Mouse (Mus musculus): ENCODE measurements around the gene Orc5.
"Not testable (repeated sequence)": the region's sequence is repeated elsewhere in the genome, so short reads cannot be mapped to it uniquely, and the experiment has no call there.

The Orc5 gene

DNA sequence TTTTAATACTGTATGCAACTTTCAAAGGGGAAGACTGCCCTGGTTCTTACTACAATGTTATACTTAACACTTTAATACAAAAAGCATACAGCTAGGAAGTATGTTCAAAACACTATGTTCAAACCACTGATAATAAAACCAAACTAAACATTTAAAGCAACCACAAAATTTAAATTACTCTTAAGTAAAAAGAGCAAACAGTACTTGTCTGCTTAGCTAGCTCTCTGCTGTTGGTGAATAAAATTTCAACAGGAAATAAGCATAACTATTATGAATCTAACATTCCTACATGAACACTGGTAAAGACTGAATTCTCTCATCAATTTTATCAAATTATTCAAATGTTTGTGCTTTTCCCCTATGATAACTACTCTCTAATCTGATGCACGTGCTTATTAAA is 13.5 kb downstream of the Orc5 start:
- DNase-seq (ENCODE audit: low spot score): no peak

DNA sequence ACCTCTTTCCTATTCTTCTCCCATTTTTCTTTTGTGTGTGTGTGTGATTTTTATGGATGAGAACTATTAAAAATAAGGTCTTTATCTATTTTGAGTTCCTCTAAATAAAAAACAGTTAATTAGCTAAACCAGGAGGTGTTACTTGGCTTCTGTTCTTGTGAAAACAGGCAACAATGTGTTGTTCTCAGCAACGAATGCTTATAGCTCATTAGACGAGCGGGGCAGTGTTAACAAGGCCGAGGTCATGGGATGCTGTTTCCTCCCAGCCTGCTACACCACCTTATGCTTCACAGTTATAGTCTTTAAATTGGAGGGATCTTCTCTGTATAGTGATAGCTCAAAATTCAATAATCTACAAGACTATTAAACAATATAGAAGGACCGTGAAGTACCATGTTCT is 17.7 kb downstream of the Orc5 start:
- DNase-seq (ENCODE audit: low spot score): no peak

DNA sequence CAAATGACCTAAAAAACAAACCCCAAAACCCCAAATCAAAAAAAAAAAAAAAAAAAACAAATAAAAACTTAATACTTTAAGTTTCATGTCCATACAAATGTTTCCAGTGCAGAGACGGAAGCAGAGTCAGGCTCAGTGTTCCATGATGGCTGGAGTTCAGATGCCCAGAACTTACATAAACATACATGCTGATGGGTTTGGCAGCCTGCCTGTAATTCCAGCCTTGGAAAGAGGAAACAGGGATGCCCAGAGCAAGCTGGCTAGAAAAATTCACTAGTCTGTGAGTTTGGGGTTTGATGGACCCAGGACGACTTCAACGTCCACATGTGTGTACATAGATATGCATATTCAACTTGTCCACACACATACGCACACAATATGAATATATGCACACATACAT is 27.6 kb downstream of the Orc5 start:
- DNase-seq (ENCODE audit: low spot score): no peak

DNA sequence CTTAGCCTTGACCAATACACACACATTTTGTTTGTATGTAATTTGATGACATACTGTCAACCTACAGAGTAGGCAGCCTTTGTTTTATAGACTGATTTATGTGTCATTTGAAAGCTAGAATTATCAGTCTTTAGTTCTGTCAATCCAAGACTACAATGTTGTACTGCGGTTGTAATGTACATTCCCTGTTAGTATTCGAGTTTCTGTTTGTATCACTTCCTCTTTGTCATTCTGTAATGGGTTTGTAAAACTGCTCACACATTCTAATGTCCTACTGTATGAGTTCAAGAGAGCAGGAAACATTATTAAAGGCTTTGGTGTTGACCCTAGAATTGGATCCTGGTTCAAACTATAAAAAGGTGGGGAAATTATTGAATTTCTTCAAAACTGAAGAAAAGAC is 30.5 kb downstream of the Orc5 start:
- DNase-seq (ENCODE audit: low spot score): no peak

DNA sequence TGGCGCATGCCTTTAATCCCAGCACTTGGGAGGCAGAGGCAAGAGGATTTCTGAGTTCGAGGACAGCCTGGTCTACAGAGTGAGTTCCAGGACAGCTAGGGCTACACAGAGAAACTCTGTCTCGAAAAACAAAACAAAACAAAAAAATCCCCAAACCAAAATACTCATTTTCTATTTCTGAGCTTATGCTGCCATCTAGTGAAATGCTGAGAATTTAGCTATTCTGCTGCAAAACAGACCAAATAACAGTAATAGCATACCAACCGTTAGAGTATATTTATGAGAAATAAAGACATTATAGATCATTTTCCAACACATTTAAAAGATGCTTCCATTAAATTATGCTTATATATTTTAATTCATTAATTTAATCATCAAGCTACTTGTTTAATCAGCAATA is 34.5 kb downstream of the Orc5 start:
- DNase-seq (ENCODE audit: low spot score): not testable (repeated sequence)

DNA sequence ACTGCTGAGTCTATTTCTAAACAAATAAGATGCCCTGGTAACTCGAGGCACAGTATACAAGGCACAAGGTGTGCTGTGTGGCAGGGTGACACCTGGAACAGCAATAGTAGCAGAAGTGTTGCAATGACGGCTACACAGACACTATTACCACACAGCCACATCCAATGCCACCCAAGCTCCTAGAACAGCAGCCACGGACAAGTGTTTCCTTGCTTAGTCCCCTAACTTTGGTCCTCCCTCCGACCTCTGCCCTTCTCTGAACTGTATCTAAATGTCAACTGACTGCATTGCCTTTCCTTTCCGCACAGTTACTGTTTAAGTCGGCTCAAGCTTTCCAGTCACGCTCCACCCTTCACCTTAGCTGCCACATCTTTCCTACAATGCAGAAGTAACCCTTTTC is 36.0 kb downstream of the Orc5 start:
- not testable (repeated sequence) for DNase-seq (ENCODE audit: low spot score)

DNA sequence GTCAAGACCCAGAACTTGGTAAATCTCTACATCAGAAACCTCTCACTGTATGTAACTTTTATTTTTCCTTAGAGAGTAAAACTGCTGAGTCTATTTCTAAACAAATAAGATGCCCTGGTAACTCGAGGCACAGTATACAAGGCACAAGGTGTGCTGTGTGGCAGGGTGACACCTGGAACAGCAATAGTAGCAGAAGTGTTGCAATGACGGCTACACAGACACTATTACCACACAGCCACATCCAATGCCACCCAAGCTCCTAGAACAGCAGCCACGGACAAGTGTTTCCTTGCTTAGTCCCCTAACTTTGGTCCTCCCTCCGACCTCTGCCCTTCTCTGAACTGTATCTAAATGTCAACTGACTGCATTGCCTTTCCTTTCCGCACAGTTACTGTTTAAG is 37.6 kb downstream of the Orc5 start:
- not testable (repeated sequence) for DNase-seq (ENCODE audit: low spot score)

DNA sequence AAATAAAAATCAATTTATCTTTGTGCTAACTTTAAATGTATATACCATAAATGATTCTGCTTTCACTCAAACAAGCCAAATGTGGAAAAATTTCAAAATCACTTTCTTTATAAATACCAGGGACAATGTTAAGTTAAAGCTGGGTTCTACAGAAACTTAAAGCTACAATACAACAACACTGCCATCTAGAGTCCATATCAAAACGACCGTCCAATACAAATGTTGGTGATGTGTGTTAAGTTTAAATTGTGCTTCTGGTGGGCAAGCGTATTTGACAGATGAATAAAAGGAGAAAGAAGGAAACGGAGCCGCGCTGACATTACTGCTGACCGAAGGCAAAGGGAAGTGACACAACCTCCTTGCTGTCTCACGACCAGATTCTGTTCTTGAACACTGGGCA is 38.4 kb downstream of the Orc5 start:
- DNase-seq (ENCODE audit: low spot score): no peak

DNA sequence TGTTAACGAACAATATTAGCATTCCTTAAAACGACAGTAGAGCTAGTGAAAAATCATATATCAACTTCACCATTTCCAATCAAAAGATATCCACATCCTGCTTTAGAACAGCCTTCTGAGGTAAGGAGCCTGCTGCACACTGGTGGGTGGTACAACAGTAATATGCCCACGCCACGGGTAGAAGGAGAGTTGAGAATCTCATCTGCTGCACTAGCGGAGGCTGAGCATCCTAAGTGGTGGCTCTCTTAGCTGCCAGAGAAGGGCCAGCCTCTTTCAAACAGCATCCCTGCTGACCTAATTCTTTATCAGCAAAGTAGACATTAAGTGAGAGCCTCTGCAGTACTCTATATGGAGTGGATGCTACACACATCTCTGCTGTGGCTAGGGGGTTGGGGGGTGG is 41.7 kb downstream of the Orc5 start:
- DNase-seq (ENCODE audit: low spot score): no peak

DNA sequence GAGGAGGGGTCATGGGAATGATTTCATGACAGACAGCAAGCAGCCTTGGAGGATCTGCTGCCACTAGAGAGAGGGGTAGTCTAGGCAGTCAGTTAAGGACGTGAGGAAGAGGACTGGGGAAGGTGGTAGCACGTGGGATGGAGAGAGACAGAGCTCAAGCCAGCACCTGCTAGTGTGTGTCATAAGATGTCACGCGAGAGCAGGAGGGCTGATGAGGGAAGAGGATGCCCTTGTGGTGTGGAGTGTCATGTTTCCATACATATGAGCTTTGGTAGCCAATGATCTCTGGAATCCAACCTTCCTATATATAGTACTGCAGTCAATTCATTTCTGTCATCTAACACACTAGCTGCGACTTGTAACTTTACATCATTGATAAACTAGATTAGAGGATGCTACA is 50.8 kb downstream of the Orc5 start:
- no peak for DNase-seq (ENCODE audit: low spot score)

DNA sequence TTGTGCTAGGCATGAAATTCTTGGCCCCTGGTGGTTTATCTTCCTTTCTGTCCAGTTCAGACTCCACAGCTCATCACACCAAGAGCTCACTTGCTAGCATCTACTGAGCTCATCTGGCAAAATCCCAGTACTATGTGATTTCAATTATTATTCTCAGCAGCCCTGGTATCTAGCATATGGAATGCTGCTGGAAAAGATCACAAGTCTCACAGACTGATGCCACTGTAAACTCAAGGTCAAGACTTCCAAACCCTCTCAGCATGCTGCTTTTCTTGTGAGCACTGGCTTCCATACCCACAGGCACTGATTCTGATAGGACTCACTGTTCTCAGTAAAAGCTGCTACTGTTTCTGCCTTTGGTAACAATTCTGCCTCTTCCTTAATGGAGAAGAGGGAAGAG is 59.1 kb downstream of the Orc5 start:
- no peak for DNase-seq (ENCODE audit: low spot score)

DNA sequence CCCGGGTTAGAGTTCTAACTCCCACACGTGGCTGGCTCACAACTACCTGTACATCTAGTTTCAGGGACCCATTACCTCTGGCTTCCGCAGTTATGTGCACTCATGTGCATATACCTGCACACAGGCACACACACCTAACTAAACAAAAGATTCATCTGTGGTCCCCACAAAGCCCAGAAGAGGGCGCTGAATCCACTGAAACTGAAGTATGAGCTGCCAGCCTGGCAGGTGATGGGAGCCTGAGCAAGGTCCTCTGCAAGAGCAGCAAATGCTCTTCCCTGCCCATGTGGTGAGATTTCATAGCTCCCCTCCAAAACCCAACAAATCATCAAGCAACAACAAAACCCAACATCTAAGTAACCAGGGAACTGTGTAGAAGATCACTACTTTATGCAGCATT is 61.1 kb downstream of the Orc5 start:
- DNase-seq (ENCODE audit: low spot score): no peak

DNA sequence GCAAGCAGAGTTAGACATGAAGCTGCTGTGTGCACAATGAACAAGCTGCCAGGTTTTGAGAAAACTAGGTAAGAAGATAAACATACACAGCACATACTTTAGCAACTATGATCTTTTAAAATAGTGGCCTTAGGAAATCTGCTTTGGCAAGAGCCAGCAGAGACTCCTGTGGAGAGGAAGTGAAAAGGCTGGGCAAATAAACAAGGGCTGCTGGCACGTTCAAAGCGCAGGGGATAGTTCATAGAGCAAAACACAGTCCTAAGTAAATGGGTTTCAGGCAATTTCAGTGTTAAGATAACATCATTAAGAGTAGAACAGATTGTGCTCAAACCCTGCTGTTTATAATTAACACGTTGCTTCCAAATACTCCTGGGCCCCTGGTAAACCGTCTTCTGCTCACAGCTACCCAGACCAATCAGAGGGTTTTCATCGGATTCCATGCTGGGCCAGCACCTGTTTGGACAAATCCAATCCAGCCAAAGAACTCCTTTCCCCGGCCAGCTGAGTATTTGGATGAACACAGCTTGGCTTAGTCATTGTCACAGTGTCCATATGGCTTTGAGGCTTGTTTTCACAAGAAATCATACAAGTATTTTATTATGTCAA is 63.5 kb downstream of the Orc5 start:
- DNase-seq (ENCODE audit: low spot score): no peak

DNA sequence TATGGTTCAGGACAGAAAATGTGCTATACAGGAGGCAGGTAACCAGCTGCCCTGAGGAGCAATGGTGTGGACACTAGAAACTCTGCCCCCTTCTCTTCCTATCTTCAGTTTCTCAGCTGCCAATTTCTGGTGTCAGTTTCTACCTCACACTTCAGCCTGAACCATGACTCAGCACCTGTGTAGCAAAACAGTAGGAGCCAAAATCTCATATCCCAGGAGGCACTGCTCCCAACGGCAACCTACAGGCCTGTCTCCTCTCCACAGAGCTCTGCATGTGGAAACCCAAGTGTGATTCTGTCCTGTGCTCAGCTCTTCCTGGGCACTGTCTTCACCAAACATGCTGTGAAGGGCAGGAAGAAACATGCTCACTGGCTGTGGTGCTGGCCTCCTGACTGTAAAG is 64.5 kb downstream of the Orc5 start:
- DNase-seq (ENCODE audit: low spot score): peak; percentile 7

DNA sequence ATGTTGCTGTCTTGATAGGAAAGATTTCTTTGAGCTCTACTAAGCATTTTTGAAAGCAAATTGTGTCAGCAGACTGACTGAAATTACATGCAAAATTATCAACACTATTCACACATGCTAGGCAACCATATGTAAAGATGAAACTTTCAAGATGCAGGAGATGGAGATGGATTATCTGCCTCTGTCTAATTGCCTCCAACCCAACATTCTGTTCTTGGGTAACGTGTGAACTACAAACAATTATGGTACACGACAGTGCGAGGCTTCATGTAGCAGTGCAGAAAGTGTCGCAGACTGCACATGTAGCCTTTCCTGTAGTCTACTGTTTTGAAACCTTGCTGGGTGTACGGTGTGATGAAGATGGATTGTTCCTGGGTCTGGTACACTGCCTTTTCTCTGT is 67.7 kb downstream of the Orc5 start:
- no peak for DNase-seq (ENCODE audit: low spot score)

DNA sequence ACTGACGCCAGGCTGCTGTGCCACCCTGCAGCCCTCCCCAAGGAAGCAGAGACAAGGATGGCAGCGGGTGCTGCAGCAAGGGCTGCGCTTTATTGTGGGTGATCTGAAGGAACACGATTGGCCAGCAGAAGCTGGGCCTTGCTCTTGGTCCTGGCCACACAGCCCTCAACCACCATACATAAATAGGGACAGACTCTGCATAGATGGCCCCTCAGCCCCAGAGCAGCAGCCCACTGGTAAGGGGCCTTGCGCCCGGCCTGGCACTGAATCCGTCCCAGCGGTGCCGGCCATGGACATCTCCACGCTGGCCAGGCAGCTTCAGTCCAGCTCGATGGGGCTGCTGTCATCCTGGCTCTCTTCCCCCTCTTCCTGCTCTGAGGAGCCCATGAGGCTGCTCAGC is 77.8 kb downstream of the Orc5 start:
- not testable (repeated sequence) for DNase-seq (ENCODE audit: low spot score)

DNA sequence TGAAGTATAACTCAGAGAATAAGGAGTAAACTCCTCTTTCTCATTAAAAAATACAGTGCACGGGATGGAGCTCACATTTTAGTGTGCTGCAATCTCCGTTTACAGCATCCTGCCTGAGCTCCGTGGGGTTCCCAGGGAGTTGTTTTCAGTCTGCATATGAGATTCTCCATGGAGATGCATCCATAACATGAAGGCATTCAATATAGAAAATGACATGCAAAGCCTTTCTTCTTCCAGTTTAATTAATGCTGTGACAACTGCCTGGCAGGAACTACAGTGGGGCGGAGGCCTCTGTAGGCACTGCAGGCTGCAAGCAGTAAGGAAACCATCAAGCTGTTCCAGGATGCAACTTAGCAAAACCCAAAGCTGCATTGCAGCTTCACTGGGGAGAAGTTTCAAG is 79.0 kb downstream of the Orc5 start:
- no peak for DNase-seq (ENCODE audit: low spot score)

DNA sequence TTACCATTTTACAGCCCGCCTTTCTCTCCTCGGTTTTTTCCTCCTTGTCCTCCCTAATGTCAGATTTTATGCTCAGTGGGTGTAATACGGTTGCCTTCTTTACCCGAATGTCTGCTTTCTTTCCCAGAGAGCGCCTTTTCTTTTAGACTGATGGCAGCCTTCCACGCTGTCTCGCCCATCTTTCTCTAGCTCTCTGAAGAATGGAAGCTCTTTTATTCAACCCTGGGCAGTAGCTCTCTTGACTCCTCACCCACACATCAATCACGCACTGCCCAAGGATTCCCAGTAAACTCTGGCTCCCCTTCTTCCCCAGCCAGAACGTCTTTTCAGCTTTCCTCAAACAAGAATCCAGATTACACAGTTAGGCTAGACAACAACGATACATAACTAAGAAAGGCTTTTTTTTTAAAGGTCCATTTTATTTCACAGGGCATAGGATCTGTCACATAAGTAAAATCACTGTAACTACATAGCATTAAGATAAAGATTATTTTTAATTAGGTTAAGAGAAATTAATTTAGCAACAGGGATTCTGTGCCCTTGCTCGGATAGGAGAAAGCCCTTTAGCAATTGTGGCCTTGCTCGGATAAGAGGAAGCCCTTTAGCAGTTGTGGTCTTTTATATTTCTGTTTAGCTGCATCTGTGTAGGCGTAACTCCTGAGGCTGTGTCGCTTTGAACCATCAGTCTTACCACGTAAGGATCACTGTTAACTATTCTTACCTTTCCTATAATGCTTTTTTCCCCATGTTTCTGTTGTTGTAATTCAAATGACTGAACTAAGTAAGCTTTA is 97.2 kb downstream of the Orc5 start:
- no peak for DNase-seq (ENCODE audit: low spot score)

DNA sequence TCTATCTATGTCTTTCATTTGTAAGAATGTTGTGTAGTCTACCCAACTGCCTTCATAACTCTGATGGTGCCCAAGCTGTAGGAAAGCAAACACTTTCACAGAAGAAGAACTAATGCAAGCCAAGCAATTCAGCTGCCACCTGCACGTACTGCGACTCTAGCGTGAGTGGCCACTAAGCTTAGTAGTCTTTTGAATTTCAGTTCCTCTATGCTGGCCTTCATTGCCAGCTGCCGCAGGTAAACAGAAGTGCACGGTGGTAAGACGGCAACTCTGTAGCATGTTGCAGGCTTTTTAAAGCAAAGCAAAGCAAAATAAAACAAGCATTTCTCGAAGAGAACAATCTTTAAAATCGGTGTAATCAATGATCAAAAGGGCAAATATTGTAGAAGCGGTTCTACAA is 97.8 kb downstream of the Orc5 start:
- no peak for DNase-seq (ENCODE audit: low spot score)

DNA sequence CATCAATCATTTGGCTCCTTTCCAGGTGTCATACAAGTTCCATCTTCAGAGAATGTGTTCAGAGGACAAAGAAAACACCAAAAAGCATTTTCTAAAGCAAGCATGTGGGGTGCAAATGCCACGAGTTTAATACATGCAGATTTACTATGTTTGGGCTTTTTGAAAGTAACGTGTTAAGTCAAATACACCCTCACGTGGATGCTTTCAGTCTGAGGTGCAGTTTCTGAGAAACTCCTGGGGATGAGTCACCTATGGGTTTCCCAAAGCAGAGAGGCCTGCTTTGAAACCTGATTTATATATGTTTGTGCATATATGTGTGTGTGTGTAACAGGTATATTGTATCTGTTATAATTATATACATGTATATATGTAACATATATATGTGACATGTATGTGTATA is 98.5 kb downstream of the Orc5 start:
- no peak for DNase-seq (ENCODE audit: low spot score)

DNA sequence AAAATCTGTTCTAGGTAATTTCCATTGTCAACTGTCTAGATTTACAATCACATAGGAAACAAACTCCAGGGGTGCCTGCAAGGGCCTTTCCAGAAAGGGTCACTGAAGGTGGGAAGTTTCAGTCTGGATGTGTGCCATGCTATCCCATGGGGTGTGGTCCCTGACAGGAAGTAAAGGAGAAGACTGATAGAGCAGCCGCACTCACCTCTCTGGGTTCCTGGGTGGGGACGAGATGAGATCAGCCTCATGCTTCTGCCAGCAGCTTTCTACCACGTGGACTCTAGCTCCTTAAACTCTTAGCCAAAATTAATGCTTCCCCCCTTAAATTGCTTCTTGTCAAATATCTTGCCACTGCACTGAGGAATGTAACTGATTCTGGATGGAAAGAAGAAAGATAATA is 100.7 kb downstream of the Orc5 start:
- no peak for DNase-seq (ENCODE audit: low spot score)

Data from yolk sac, embryonic 10.5 days (tissue).